Mouse (Mus musculus): ENCODE data around the gene Arpc2. TPM values are rescaled to one million over a fixed set of nuclear protein-coding genes. Genes with fewer than 3 reads are reported as not detected.

Arpc2 gene
- 100 to 1,000 TPM; 134 to 140 TPM for total RNA-seq (2021)

DNA sequence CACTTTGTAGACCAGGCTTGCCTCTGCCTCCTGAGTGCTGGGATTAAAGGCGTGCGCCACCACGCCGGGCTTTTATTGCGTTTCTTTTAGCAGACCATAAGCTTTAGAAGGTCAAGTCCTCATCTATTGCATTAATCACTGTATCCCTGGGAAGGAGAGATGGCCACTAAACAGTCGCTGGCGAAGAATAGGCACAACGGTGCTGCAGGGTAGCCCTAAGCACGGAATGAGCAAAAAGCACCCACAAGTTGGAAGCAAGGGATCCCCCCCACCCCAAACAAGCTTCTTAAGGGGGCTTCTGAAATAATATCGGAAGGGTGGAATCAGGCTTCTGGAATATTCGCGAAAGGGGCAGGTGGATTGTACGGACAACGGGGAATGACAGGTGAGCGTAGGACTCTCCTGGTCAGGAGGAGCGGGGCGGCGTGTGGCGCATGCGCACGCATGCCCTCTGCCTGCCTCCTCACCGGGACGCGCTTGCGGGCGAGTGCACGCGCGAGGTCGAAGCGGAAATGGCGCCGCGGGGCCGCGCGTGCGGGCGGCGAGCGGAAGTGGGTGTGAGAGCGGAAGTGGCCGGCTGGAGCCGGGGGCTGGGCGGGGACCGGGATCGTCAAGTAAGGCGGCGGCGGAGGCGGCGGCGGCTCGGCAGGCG lies at the start of gene Arpc2:
Arpc2 (plus strand) TSS at position 147 of the 652 bp plus-strand sequence.
- intact Hi-C loops (cut with DNase I): loop anchor here (5.0 kb wide), 1 partner anchor 46 kb away; the partner anchor contains the start of genes Aamp and Pnkd
- DNase-seq (ENCODE audit: low spot score): peak; percentile 98

DNA sequence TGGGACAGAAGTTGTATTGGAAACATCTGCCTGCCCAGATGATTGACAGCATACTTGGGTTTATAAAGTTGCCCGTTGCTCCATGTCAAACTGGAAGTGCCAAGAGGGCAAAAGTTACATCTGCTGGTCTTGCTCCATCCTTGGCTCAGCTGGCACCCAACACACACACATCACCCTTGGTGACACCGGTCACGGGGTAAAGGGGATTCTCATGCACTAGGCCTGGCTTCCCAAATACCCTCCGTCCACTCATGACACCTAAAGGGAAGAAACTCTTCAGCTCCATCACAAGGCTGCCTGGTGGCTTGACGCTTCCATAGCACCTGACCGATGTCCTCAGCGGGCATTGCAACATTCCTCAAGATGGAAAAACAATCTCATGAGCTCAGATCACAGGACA lies 45.4 kb upstream of the Arpc2 start:
- intact Hi-C loops (cut with DNase I): no loop called here
- no peak for DNase-seq (ENCODE audit: low spot score)

DNA sequence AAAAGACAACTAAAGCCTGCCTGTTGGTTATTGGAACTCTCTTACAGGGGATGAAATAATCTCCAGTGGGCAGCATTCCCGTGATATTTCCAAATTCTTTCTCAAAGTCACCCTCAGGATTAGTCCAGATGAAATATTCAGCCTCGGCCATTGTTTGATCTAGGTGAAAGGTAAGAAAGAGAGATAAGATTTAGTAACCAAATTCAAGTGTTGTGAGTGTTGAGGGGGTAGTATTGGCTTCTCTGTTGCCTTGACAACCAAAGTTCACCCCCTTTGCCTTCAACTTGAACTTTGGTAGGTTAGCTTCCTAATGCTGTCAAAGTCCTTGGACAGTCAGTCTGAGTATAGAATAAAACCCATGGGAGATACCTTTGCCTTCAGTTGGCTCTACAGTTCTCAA lies 43.2 kb upstream of the Arpc2 start:
- DNase-seq (ENCODE audit: low spot score): no peak
- intact Hi-C loops (cut with DNase I): no loop called here

DNA sequence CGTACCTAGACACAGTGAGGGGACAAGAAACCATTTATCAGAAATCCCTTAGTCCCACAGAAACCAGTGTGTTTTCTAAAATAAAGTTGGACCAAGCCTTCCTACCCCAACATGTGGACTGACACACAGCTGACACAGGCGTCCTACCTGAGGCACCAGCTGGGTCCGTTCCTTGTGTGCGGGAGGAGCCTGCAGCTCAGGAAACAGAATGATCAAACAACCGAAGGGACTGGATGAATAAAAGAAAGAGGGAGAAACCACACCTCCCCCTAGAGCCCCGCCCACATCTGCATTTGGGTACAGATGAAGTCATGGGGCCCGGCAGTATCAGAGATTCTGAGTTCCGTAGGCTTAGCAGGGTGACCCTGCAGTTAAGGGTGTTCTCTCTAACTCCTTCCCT lies 41.4 kb upstream of the Arpc2 start, which contains the start of gene Cxcr1:
Cxcr1 (minus strand) TSS at position 187 of the 400 bp plus-strand sequence.
- no peak for DNase-seq (ENCODE audit: low spot score)
- intact Hi-C loops (cut with DNase I): no loop called here

DNA sequence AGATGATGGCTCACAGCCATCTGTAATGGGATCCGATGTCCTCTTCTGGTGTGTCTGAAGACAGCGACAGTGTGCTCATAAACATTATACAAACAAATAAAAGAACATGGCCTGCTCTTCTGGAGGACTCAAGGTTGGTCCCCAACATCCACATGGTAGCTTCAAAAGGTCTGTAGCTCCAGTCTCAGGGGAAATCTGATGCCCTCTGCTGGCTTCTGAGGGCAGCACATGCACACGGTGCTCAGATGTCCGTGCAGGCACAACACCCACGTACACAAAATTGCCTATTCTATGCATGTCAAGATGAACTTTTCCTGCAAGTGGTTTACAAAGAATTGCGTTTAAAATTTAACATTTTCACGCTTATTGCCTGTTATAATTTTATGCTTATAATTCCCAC lies 39.9 kb upstream of the Arpc2 start:
- intact Hi-C loops (cut with DNase I): loop anchor here (5.0 kb wide), 1 partner anchor 294 kb away; no protein-coding TSS in a partner anchor
- no peak for DNase-seq (ENCODE audit: low spot score)

DNA sequence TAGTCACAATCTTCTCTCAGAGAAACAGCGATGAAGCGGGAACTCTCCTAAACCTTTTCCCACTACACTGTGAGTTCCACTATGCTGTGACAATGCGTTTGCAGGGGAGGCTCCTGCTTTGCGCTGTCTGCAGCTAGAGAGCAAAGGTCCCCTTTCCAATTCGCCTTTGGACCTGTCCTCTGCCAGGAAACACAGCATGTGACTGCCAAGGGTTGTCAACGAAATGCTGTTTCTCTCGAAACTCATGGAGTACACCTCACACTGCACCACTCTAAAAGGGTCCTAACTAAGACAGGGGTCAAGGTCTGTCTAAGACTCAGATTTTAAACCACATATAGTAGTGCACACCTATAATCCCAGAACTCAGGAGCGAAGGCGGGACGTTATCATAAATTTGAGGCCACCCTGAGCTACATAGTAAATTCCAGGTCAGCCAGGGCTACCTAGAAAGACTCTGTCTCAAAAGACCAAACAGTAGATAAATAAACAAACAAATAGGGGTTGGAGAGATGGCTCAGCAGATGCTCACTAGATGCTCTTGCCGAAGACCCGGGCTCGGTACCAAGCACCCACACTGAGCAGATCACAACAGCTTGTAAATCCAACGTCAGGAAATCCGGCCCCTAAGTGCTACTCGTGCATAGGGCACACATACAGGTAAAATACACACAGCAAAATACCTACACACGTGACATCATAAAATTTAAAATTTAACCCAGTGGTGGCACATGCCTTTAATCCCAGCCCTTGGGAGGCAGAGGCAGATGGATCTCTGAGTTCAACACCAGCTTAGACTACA lies 39.1 kb upstream of the Arpc2 start:
- intact Hi-C loops (cut with DNase I): loop anchor here (5.0 kb wide), 1 partner anchor 295 kb away; no protein-coding TSS in a partner anchor

DNA sequence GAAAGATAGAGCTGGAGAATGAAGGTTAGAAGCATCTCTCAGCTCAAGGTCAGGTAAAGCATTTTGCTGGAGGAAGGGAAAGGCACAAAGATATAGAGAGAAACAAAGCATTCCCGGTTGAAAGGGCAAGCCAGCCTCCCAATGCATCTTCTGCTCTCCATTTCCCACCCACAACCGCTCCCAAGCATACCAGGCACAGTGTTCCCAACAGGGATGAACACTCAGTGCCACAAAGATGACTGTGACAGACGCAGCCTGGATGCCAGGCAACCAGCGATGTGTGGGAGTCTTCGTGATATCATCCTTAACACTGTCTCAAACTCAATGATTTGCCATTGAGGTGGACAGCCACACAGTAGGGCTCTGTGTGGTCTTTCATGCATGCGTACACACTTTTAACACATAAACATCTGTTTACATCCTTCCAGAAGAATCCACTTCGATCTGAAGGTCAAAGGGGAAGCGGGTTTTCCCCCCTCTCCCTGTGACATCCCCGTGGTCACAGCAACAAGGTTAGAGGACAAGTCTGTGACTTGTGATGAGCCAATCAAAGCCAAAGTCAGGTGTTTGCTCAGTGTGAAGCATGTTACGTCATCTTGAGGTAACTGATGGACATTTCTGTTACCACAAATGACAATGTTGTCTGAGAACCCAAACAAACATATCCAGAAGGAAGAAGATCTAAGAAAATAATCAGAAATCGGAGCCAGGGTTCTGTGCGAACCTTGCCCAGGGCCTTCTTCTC lies 38.0 kb upstream of the Arpc2 start:
- DNase-seq (ENCODE audit: low spot score): no peak
- intact Hi-C loops (cut with DNase I): loop anchor here (5.0 kb wide), 1 partner anchor 296 kb away; no protein-coding TSS in a partner anchor

More for the DNA sequence above, 39.1 kb upstream of the Arpc2 start:
- no peak for DNase-seq (ENCODE audit: low spot score)

DNA sequence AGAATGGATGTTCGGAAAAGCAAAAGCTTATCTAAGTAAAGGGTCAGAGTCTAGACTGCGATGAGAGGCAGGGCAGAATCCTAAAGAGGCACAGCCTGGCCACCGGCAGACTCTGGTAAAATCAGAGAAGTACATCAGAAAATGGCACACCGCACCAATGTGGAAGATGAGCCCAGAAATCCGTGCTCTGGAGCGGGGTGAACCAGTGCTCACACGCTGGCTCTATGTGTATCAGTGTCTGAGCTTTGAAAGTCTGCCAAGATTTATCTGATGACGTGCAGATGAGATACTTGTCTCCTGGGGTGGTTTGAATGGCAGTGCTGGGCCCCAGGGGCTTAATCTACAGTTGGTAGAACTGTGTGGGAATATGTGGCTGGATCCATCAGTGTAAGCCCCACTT lies 36.8 kb upstream of the Arpc2 start:
- intact Hi-C loops (cut with DNase I): loop anchor here (5.0 kb wide), 1 partner anchor 297 kb away; no protein-coding TSS in a partner anchor
- DNase-seq (ENCODE audit: low spot score): no peak

DNA sequence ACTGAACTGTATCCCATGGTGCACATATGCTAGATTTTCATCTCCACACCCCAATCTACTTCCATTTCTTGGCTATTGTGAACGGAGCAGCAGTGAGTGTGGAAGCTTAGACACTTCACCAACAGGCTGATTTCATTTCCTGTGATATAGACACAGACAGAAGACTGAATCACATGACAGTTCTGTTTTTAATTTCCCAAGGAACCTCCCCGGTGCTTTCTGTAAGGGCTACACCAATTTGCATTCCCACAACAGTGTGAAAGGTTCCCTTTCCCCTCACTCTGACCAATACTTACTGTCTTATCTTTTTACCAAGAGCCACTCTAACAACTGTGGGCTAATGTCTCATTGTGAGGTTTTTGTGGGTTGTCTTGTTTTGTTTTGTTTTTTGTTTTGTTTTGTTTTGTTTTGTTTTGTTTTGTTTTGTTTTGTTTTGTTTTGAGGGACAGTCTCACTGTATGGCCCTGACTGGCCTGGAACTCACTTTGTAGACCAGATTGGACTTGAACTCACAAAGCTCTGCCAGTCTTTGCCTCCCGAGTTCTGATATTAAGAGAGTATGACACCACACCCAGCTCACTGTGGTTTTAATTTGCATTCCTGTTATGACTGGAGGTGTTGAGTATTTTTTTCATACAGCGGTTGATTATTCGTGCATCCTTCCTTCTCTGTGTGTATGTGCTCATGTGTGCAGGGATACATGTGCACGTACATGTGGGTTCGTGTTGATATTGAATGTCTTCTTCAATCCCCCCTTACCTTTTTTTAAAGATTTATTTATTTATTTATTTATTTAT lies 34.6 kb upstream of the Arpc2 start:
- DNase-seq (ENCODE audit: low spot score): no peak
- intact Hi-C loops (cut with DNase I): no loop called here

DNA sequence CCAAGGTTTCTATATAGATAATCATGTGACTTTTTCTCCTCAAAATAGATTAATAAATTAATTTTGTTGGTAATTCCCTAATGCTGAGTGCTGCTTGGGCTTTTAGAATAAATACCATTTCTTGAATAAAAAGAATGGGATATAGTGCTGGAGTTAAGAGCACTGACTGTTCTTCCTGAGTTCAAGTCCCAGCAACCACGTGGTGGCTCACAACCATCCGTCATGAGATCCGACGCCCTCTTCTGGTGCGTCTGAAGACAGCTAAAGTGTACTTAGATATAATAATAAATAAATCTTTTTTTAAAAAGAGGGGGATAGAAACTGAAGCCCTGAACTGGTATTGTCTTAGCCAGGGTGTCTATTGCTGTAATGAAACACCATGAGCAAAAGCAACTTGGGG lies 32.4 kb upstream of the Arpc2 start:
- no peak for DNase-seq (ENCODE audit: low spot score)
- intact Hi-C loops (cut with DNase I): no loop called here

DNA sequence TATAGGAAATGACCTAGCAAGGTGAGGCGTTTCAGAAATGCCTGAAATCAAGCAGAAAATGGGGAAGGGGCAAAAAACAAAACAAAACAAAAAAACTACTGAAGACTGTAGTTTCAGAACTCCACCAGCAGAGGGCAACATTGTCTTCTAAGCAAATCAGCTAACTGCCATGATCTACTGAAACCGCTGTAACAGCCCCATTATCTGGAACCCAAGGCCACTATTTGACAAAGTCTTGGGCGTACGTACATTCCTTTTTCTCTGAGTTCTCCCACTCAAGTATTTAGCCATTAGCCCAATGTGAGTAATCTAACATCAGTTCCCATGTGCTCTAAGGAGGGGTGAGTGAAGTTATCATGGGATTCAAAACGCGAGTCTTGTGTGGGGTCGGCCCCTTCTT lies 30.0 kb upstream of the Arpc2 start:
- intact Hi-C loops (cut with DNase I): loop anchor here (2.0 to 5.0 kb wide), 5 partner anchors 56 to 247 kb away; partner anchors contain the start of genes Aamp, Catip and Pnkd
- DNase-seq (ENCODE audit: low spot score): no peak

DNA sequence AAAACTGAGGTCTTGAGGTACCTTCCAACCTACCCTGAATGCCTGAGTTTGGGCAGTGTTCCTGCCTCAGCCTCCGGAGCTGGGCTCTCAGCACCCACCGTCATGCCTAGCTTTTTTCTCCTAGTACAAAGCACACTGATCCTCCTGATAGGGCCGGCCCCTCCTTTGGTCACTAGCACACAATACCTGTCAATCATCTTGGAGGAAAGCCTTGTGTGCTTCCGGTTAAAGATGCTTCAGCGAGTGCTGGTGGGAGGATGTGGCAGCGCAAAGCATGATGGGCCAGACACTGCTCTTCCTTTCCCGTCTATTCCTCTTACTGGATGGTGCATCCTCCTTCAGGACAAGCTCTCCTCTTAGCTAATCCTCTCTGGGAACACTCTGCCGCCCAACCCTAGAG lies 29.2 kb upstream of the Arpc2 start:
- intact Hi-C loops (cut with DNase I): loop anchor here (2.0 to 5.0 kb wide), 3 partner anchors 56 to 246 kb away; partner anchors contain the start of genes Aamp and Pnkd
- no peak for DNase-seq (ENCODE audit: low spot score)

DNA sequence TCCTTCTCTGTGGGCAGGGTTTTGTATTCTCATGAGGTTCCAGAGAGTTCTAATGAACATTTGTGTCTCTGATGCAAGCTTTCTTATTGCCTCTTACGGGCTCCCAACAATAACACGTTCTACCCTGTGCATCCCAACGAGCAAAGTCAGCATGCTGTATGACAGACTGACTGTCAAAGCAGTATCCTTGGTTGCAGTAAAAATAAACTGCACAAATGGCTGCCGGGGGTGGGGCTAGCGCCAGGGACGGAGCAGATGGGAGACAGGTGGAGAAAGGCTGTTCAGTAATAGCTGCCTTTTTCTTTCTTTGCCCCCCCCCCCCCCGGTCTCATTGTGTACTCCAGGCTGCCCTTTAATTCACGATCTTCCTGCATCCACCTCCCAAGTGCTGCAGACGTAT lies 28.0 kb upstream of the Arpc2 start:
- no peak for DNase-seq (ENCODE audit: low spot score)
- intact Hi-C loops (cut with DNase I): loop anchor here (2.0 to 5.0 kb wide), 3 partner anchors 54 to 245 kb away; partner anchors contain the start of genes Aamp and Pnkd

DNA sequence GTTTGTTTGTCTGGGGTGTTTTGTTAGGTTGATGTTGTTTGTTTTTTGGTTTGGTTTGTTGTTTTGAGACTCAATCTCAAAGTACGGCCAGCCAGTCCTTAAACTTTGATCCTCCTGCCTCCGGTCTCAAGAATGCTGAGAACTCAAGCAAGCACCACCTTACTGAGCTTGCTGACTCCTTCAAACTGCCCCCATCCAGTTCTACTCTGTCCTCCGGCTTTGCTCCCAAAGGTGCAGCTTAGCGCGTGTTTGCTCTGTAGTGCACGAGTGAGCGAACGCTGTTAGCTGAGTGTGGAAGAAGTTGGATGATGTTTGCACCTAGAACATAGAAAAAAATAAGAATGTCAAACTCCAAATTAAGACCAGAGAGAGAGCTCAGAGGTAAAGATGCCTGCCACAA lies 26.9 kb upstream of the Arpc2 start:
- intact Hi-C loops (cut with DNase I): loop anchor here (5.0 kb wide), 1 partner anchor 53 kb away; no protein-coding TSS in a partner anchor
- no peak for DNase-seq (ENCODE audit: low spot score)

DNA sequence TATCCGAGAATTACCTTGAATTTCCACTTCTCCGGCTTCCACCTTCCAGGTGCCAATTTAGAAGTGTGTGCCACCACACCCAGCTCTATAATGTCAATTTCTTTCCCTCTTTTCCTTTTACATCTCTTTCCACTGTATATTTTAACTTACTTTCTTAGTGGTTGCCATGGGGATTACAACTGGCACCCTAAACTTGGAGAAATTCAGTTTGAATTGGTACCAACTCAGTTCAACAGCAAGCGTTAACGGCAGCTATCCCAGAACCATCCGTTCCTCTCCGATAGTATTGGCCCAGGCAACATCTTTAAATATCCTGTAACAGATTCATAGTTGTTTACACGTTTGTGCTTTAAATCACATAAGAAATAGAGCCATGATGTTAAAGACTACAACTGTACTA lies 16.0 kb upstream of the Arpc2 start:
- intact Hi-C loops (cut with DNase I): no loop called here
- DNase-seq (ENCODE audit: low spot score): no peak

DNA sequence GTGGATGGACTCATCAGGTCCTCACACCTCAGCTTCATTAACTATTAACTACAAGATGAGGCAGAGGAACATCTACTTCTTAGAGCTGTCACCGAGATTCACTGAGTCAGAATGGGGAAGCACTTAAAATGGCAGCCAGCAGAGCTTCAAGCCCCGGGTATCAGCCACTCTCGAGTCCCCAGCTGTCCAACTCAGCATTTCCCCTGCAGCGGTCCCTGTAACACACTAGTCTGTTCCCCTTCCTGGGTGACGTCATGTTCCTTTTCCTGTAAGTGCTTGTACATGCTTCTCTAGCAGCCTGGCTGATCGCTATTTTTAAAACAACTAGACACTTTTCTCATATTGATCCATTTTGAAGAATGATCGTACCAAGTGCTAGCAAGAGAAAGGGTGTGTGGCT lies 8.6 kb upstream of the Arpc2 start:
- intact Hi-C loops (cut with DNase I): no loop called here
- DNase-seq (ENCODE audit: low spot score): peak; percentile 45

DNA sequence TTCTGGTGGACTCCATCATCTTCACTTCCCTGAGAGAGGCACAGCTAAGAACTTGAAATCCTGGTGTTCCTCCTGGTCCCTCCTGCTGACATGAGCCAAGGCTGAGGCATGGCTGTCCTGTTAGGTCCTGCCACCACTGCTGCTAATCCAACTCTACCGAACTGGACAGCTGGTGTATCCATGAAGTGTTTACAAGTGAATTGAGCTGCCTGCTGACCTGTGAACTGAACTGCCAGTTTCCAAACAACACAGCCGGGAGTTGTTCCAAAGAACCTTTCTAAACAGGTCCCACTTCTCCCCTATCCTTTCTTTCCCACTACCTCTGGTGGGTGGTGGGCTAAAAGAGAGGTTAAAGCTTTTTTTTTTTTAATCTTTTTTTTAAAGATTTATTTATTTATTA lies 5.9 kb upstream of the Arpc2 start:
- intact Hi-C loops (cut with DNase I): no loop called here
- DNase-seq (ENCODE audit: low spot score): no peak

DNA sequence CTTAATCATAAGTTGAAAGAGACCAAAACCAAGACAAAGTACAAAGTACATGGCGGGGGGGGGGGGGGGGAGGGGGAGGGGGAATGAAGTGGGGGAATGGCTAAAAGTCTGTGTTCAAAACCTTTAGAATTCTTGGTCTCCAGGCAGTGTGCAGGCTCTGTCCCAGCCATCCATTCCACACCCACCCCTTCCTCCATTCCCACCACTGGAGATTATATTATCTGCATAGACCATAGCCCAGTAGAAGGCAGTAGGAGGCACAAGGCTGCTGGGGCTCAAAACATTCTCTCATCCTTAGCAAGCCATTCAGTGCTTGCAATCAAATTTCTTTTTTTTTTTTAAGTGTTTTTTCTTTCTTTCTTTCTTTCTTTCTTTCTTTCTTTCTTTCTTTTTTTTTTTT lies 4.9 kb upstream of the Arpc2 start:
- DNase-seq (ENCODE audit: low spot score): no peak
- intact Hi-C loops (cut with DNase I): no loop called here

DNA sequence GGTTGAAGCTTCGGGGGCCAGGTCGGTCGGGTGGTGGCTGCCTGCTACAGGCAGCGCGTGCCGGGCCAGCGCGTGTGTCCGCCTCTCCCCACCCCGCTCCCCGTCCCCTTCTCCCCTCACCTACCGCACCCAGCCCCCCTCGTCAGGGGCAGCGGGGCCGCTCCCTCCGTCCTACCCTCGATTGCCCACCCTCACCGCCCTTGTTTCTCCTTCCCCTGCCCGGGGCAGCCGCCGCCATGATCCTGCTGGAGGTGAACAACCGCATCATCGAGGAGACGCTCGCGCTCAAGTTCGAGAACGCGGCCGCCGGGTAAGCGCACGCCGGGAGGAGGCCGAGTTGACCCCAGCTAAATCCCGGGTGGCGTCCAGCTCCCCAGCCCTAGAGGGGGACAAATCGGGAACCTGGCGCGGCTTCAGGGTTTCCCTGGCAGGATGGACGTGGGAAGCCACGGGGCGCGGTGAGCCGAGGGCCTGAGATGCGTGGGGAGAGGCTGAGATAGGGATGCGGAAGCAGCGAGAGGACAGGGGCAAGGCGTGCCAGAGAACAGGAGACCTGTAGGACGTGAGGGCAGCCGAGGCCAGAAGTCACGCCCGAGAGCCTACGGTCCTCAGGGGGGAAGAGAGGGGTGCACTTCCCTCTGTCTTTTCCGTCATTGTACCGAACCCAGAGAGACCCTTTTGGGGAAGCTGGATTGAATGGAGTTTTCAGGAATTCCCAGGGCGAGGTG lies 870 bp downstream of the Arpc2 start:
- peak; percentile 40 for DNase-seq (ENCODE audit: low spot score)
- intact Hi-C loops (cut with DNase I): loop anchor here (5.0 kb wide), 1 partner anchor 46 kb away; the partner anchor contains the start of genes Aamp and Pnkd
